Mouse (Mus musculus) heart, postnatal 0 days (tissue): ENCODE results near the gene Mafb.

Source experiments
- CTCF ChIP-seq: IDR thresholded peaks from 2 replicates; pipeline ENCODE4 v1.5.1; 2016; ENCODE audit warnings: antibody characterized with exemption, control low read depth, low read depth
- EP300 ChIP-seq: IDR thresholded peaks from 2 replicates; pipeline ENCODE4 v1.6.1; 2016; ENCODE audit warnings: antibody characterized with exemption, low read depth

- no peak for TF ChIP-seq CTCF
- no peak for TF ChIP-seq EP300
Measured at GRCm38 (mm10) chr2:160413055-160413454, 46.2 kb upstream of the Mafb start.
